Comparison of ENCODE assay signal across 16 mouse cellular contexts in genomic region chr11:114331579-114332150, GRCm38 (mm10).
DNase-seq lines count a peak whose midpoint lies in the region; ATAC-seq and TF ChIP-seq lines count a peak whose summit lies in the region.
"Had no signal": no experiment of that assay in that cellular context is flagged by ENCODE, and none has a peak within 500 bp of the region (broad histone marks: within the 10 kb centered on the region; RNA-seq: fewer than 3 reads in every experiment).

No protein-coding gene starts in this region.

- no peak for ATAC-seq in heart, embryonic 12.5 days (ENCODE audit: insufficient number of reproducible peaks, low FRiP score)
- no peak for ATAC-seq in kidney, embryonic 14.5 days (ENCODE audit: low FRiP score, low TSS enrichment)
- ATAC-seq: intestine, embryonic 15.5 days had no signal

- no peaks in the 10 kb centered on the region for H3K36me3 ChIP-seq in heart, embryonic 12.5 days
- no peaks in the 10 kb centered on the region for H3K36me3 ChIP-seq in kidney, embryonic 14.5 days (ENCODE audit: control insufficient read depth, insufficient read depth, low read length)
- H3K36me3 ChIP-seq: hindbrain, embryonic 10.5 days; intestine, embryonic 15.5 days; liver, embryonic 13.5 days had no signal

- H3K27ac ChIP-seq in heart, embryonic 12.5 days (ENCODE audit: poor library complexity, severe bottlenecking), result 0 out of 2 replicates have a peak overlapping the region, but pooled peaks have one; percentile 18
- H3K27ac ChIP-seq in kidney, embryonic 14.5 days (ENCODE audit: low read depth, low read length), result no peak overlapping the region; the same call in 1 of the 2 replicates
- no peak overlapping the region for H3K27ac ChIP-seq in gastrocnemius, adult 2 months
- H3K27ac ChIP-seq: hindbrain, embryonic 10.5 days; intestine, embryonic 15.5 days; liver, embryonic 13.5 days; stomach, postnatal 0 days had no signal

- no peak for TF ChIP-seq CTCF in gastrocnemius, adult 2 months (IDR thresholded peaks at IDR 0.05)

- DNase-seq in heart, postnatal 25 days (ENCODE audit: low spot score), result no peak
- DNase-seq in kidney, postnatal 10 days, result peak; percentile 30
- DNase-seq in cerebellum, postnatal 10 days, result peak; percentile 75 to 78
- DNase-seq in lung, postnatal 10 days, result peak; percentile 28
- no peak for DNase-seq in gastrocnemius, adult 2 months
- DNase-seq: adrenal gland, adult 2 months; layer of hippocampus, adult 9-11 months; liver, embryonic 13.5 days; spleen, adult 18-20 months; thymus, postnatal 4 days had no signal

- no peak overlapping the region for H3K4me3 ChIP-seq in heart, embryonic 12.5 days
- no peak overlapping the region for H3K4me3 ChIP-seq in kidney, embryonic 14.5 days (ENCODE audit: low read length)
- H3K4me3 ChIP-seq in gastrocnemius, adult 2 months, result no peak overlapping the region
- H3K4me3 ChIP-seq: erythroblast, embryonic 14.5 days; hindbrain, embryonic 10.5 days; intestine, embryonic 15.5 days; liver, embryonic 13.5 days had no signal

- H3K9me3 ChIP-seq in heart, embryonic 12.5 days (replicated peaks), result peaks cover 5% of the 10 kb centered on the region; the same call in 1 of the 2 replicates
- no peaks in the 10 kb centered on the region for H3K9me3 ChIP-seq in kidney, embryonic 14.5 days (ENCODE audit: control insufficient read depth, low read length)
- H3K9me3 ChIP-seq: hindbrain, embryonic 10.5 days; intestine, embryonic 15.5 days; liver, embryonic 13.5 days had no signal

- H3K4me1 ChIP-seq in heart, embryonic 12.5 days (replicated peaks), result 0 out of 2 replicates have a peak, but pooled peaks cover 6% of the 10 kb centered on the region
- H3K4me1 ChIP-seq in kidney, embryonic 14.5 days (ENCODE audit: control insufficient read depth, insufficient read depth, low read length), result no peaks in the 10 kb centered on the region
- H3K4me1 ChIP-seq: liver, embryonic 13.5 days had no signal

- intact Hi-C loops in heart, postnatal 25 days (cut with DNase I), result no loop called here
- intact Hi-C loops in gastrocnemius, adult 2 months (cut with DNase I), result no loop called here

- H3K27me3 ChIP-seq in heart, embryonic 12.5 days (replicated peaks), result no peaks in the 10 kb centered on the region
- H3K27me3 ChIP-seq in kidney, embryonic 14.5 days (ENCODE audit: control insufficient read depth, insufficient read depth, low read length), result no peaks in the 10 kb centered on the region
- H3K27me3 ChIP-seq: intestine, embryonic 15.5 days; liver, embryonic 13.5 days had no signal

- WGBS in heart, embryonic 12.5 days, result 46% methylated on average over 5 of the region's 5 CpGs
- 71% methylated on average over 5 of the region's 5 CpGs for WGBS in kidney, embryonic 14.5 days

- H3K4me2 ChIP-seq in heart, embryonic 12.5 days, result no peak overlapping the region
- no peak overlapping the region for H3K4me2 ChIP-seq in kidney, embryonic 14.5 days (replicated peaks; ENCODE audit: low read depth, low read length)
- H3K4me2 ChIP-seq: intestine, embryonic 15.5 days; liver, embryonic 13.5 days had no signal

- no peak overlapping the region for H3K9ac ChIP-seq in heart, embryonic 12.5 days
- H3K9ac ChIP-seq in kidney, embryonic 14.5 days (ENCODE audit: low read depth, low read length), result no peak overlapping the region
- H3K9ac ChIP-seq: intestine, embryonic 15.5 days; liver, embryonic 13.5 days had no signal

Comparison
In these comparisons a context has a peak if more than half of its experiments do, and no peak if none do; other contexts are left out.
1. DNase-seq: peak in kidney, postnatal 10 days (single experiment), cerebellum, postnatal 10 days (2 of 2) and lung, postnatal 10 days (single experiment); none in heart, postnatal 25 days (single experiment) and gastrocnemius, adult 2 months (single experiment).